Comparison of ENCODE assay signal across 31 mouse cellular contexts in the genomic region with DNA sequence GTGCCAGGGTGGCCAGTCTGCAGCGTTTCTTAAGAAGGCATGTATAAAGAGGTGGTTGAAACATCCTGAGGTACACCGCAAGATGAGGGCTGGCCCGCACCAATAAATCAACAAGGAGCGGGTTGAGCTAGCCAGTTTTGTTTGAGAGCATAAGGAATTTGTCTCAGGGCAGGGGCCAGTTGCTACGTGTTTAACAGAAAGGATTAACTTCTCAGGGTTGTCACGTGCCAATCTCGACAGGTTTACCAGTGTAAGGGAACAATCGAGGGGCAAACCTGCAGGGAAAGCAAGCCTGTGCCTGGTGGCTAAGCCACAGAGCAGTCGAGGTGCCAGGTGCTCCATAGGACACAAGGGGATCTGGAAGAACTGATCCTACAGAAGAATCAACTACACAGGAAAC. TPM values are rescaled to one million over a fixed set of nuclear protein-coding genes. Genes with fewer than 3 reads are reported as not detected.
"Had no signal": no experiment of that assay in that cellular context is flagged by ENCODE, and none has a peak within 500 bp of the region (broad histone marks: within the 10 kb centered on the region; RNA-seq: fewer than 3 reads in every experiment).

No protein-coding gene starts in this region.

- H3K9ac ChIP-seq: intestine, embryonic 15.5 days; kidney, embryonic 15.5 days; limb, embryonic 15.5 days; liver, embryonic 14.5 days; liver, postnatal 0 days had no signal

- ATAC-seq: intestine, embryonic 15.5 days; liver, postnatal 0 days had no signal

- H3K27ac ChIP-seq: intestine, embryonic 15.5 days; kidney, embryonic 15.5 days; limb, embryonic 15.5 days; liver, embryonic 14.5 days had no signal

- H3K4me2 ChIP-seq: intestine, embryonic 15.5 days; kidney, embryonic 15.5 days; limb, embryonic 15.5 days; liver, embryonic 11.5 days; midbrain, embryonic 11.5 days had no signal

- H3K4me3 ChIP-seq: intestine, embryonic 15.5 days; kidney, embryonic 15.5 days; limb, embryonic 15.5 days had no signal

- H3K9me3 ChIP-seq: intestine, embryonic 15.5 days; kidney, embryonic 15.5 days; limb, embryonic 15.5 days had no signal

- DNase-seq: kidney, adult 11 months; kidney, adult 8-10 months; kidney, postnatal 10 days; kidney, postnatal 36 days; liver, postnatal 0 days; lung, postnatal 14 days; lung, postnatal 4 days; midbrain, embryonic 14.5 days; thymus, adult 2 months; thymus, postnatal 14 days; thymus, postnatal 4 days had no signal

- H3K36me3 ChIP-seq: intestine, embryonic 15.5 days; kidney, embryonic 15.5 days; limb, embryonic 15.5 days had no signal

RNA-seq across cellular contexts. Expression of gene Krt1, which starts 7.4 kb away (rescaled TPM):
- total RNA-seq: megakaryocyte progenitor cell, adult 5-6 weeks; megakaryocyte-erythroid progenitor cell, adult 5-6 weeks had no signal
- polyA plus RNA-seq: liver, postnatal 0 days; small intestine, adult 2 months had no signal

RNA-seq across cellular contexts. Expression of gene Krt2, which starts 25.2 kb away (rescaled TPM):
- total RNA-seq: megakaryocyte progenitor cell, adult 5-6 weeks; megakaryocyte-erythroid progenitor cell, adult 5-6 weeks; midbrain, postnatal 0 days had no signal
- polyA plus RNA-seq: intestine, embryonic 15.5 days; kidney, embryonic 15.5 days; limb, embryonic 11.5 days; liver, embryonic 11.5 days; liver, embryonic 14.5 days; liver, postnatal 0 days; lung, embryonic 16.5 days; midbrain, embryonic 11.5 days; midbrain, embryonic 14.5 days; midbrain, postnatal 0 days; neural tube, embryonic 11.5 days; neural tube, embryonic 14.5 days; small intestine, adult 2 months; spleen, adult 2 months had no signal

RNA-seq across cellular contexts. Expression of gene Krt77, which starts 26.3 kb away (rescaled TPM):
- total RNA-seq: megakaryocyte progenitor cell, adult 5-6 weeks; megakaryocyte-erythroid progenitor cell, adult 5-6 weeks had no signal
- polyA plus RNA-seq: intestine, embryonic 15.5 days; limb, embryonic 11.5 days; liver, embryonic 11.5 days; liver, postnatal 0 days; lung, embryonic 16.5 days; midbrain, embryonic 11.5 days; neural tube, embryonic 11.5 days; small intestine, adult 2 months; spleen, adult 2 months had no signal

RNA-seq across cellular contexts. Expression of gene Krt73, which starts 41.0 kb away (rescaled TPM):
- total RNA-seq: megakaryocyte progenitor cell, adult 5-6 weeks; megakaryocyte-erythroid progenitor cell, adult 5-6 weeks had no signal
- polyA plus RNA-seq: intestine, embryonic 15.5 days; kidney, embryonic 15.5 days; limb, embryonic 11.5 days; liver, embryonic 11.5 days; liver, embryonic 14.5 days; liver, postnatal 0 days; lung, embryonic 16.5 days; neural tube, embryonic 11.5 days; small intestine, adult 2 months; spleen, adult 2 months; stomach, embryonic 16.5 days had no signal

RNA-seq across cellular contexts. Expression of gene Krt76, which starts 49.5 kb away (rescaled TPM):
- total RNA-seq: layer of hippocampus, adult 8-10 months; layer of hippocampus, postnatal 10 days; left cerebral cortex, adult 8-10 months; left cerebral cortex, postnatal 25 days; megakaryocyte progenitor cell, adult 5-6 weeks; megakaryocyte-erythroid progenitor cell, adult 5-6 weeks; midbrain, postnatal 0 days had no signal
- polyA plus RNA-seq: intestine, embryonic 15.5 days; kidney, embryonic 15.5 days; limb, embryonic 11.5 days; liver, embryonic 11.5 days; liver, embryonic 14.5 days; liver, postnatal 0 days; lung, embryonic 16.5 days; midbrain, embryonic 11.5 days; midbrain, embryonic 14.5 days; midbrain, postnatal 0 days; neural tube, embryonic 11.5 days; neural tube, embryonic 14.5 days; small intestine, adult 2 months; spleen, adult 2 months; stomach, embryonic 16.5 days had no signal
